Mouse (Mus musculus) myocyte (in vitro differentiated cells): ENCODE measurements around the gene Btbd11. TPM values are rescaled to one million over a fixed set of nuclear protein-coding genes. Genes with fewer than 3 reads are reported as not detected.
A peak's percentile ranks its signal among the peaks of the same experiment; 100 is the strongest.

Experiments
- H3K27me3 ChIP-seq: one replicate; pipeline ENCODE4 v1.6.1; 2011; ENCODE audit not compliant: control insufficient read depth, insufficient read depth, insufficient read length
- H3K36me3 ChIP-seq: one replicate; pipeline ENCODE4 v1.6.1; 2011; ENCODE audit not compliant: control insufficient read depth, insufficient read depth
- H3K4me2 ChIP-seq: one replicate; pipeline ENCODE4 v1.6.1; 2011; ENCODE audit warnings: low read depth, control low read depth
- H3K4me3 ChIP-seq: one replicate; pipeline ENCODE4 v1.5.1; 2011; ENCODE audit warnings: mild to moderate bottlenecking, control low read depth, moderate library complexity
- H3K79me2 ChIP-seq: one replicate; pipeline ENCODE4 v1.6.1; 2011; ENCODE audit not compliant: control insufficient read depth, insufficient read depth
- H3ac ChIP-seq: one replicate; pipeline ENCODE4 v1.6.1; 2011; ENCODE audit not compliant: control insufficient read depth, insufficient read length
- CEBPB ChIP-seq: IDR thresholded peaks from 2 replicates; pipeline ENCODE4 v1.6.1; 2011; ENCODE audit warnings: mild to moderate bottlenecking, moderate library complexity; ENCODE audit not compliant: poor library complexity, insufficient read depth, severe bottlenecking
- E2F4 ChIP-seq: IDR thresholded peaks from one replicate; pipeline ENCODE4 v1.6.1; 2011; ENCODE audit warnings: mild to moderate bottlenecking, control low read depth, moderate library complexity; ENCODE audit not compliant: insufficient read depth
- MAX ChIP-seq: IDR thresholded peaks from one replicate; pipeline ENCODE4 v1.6.1; 2011; ENCODE audit warnings: low read depth, mild to moderate bottlenecking, control low read depth
- MYOD1 ChIP-seq, 3 experiments: IDR thresholded peaks; one replicate each; pipeline ENCODE4 v1.6.1; 2011; ENCODE audit warnings: control low read depth in 2 of 3, low read depth in 2 of 3, mild to moderate bottlenecking in 2 of 3, moderate library complexity in 1 of 3; ENCODE audit not compliant: insufficient read length in 2 of 3, control insufficient read depth in 1 of 3
- MYOG ChIP-seq, 3 experiments: IDR thresholded peaks; one replicate each; pipeline ENCODE4 v1.6.1; 2011; ENCODE audit warnings: control low read depth in 2 of 3, low read depth in 2 of 3, mild to moderate bottlenecking in 2 of 3; ENCODE audit not compliant: insufficient read length in 2 of 3, control insufficient read depth in 1 of 3, insufficient read depth in 1 of 3
- POLR2A ChIP-seq: IDR thresholded peaks from one replicate; pipeline ENCODE4 v1.6.1; 2011; ENCODE audit warnings: low read depth, mild to moderate bottlenecking, control low read depth, moderate library complexity; ENCODE audit not compliant: insufficient read length
- POLR2AphosphoS2 ChIP-seq: IDR thresholded peaks from one replicate; pipeline ENCODE4 v1.6.1; 2011; ENCODE audit warnings: low read depth, control low read depth; ENCODE audit not compliant: insufficient read length
- REST ChIP-seq: IDR thresholded peaks from one replicate; pipeline ENCODE4 v1.6.1; 2011; ENCODE audit warnings: mild to moderate bottlenecking, control low read depth, moderate library complexity; ENCODE audit not compliant: insufficient read depth, insufficient read length
- SRF ChIP-seq: IDR thresholded peaks from one replicate; pipeline ENCODE4 v1.6.1; 2011; ENCODE audit warnings: low read depth; ENCODE audit not compliant: control insufficient read depth, insufficient read length
- TCF12 ChIP-seq: IDR thresholded peaks from one replicate; pipeline ENCODE4 v1.6.1; 2011; ENCODE audit warnings: mild to moderate bottlenecking, control low read depth; ENCODE audit not compliant: poor library complexity, insufficient read depth, severe bottlenecking
- TCF3 ChIP-seq: IDR thresholded peaks from one replicate; pipeline ENCODE4 v1.6.1; 2011; ENCODE audit warnings: low read depth, control low read depth; ENCODE audit not compliant: insufficient read length
- USF1 ChIP-seq: IDR thresholded peaks from one replicate; pipeline ENCODE4 v1.6.1; 2011; ENCODE audit warnings: low read depth, mild to moderate bottlenecking, control low read depth, moderate library complexity
- polyA plus RNA-seq: library from polyadenylated mRNA; unstranded; fragments of >200 nt; fragmentation: generic; extraction: Trizol; gene quantifications from one replicate; pipeline ENCODE4 v1.2.1, GENCODE M21; 2012; ENCODE audit warnings: missing spikeins

Btbd11 gene
- polyA plus RNA-seq, 1 experiment = 6.8 TPM

DNA sequence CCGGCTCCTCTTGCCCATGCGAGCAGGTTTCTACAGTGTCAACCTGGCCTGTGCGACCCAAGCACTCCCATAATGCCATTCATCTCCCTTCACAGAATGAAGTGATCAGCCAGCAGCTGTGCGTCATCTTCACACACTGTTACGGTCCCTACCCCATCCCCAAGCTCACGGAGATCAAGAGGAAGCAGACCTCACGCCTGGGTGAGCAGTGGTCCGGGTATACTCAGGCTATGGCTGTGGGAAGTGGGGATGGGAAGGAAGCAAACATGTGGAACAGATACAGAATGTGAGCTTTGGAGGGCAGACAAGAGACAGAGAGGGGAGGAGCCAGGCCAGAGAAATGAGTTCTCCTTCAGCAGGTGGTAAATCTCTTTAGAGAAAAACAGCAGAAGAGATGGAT is 253.8 kb downstream of the Btbd11 start:
- Histone ChIP-seq H3K4me2 (peak overlapping the region; percentile 57), H3K4me3 (no peak overlapping the region), H3K36me3 (no peaks in the 10 kb centered on the region), H3K79me2 (no peaks in the 10 kb centered on the region), H3ac (no peak overlapping the region), H3K27me3 (no peaks in the 10 kb centered on the region)
- TF ChIP-seq TCF3 (no peak), E2F4 (no peak), MYOD1 (IDR thresholded peaks at IDR 0.05; ENCODE audit: control insufficient read depth in 1 of 3, insufficient read length in 2 of 3, low read depth in 2 of 3) (no peak), USF1 (no peak), SRF (no peak), CEBPB (no peak), POLR2A (no peak), TCF12 (no peak)

DNA sequence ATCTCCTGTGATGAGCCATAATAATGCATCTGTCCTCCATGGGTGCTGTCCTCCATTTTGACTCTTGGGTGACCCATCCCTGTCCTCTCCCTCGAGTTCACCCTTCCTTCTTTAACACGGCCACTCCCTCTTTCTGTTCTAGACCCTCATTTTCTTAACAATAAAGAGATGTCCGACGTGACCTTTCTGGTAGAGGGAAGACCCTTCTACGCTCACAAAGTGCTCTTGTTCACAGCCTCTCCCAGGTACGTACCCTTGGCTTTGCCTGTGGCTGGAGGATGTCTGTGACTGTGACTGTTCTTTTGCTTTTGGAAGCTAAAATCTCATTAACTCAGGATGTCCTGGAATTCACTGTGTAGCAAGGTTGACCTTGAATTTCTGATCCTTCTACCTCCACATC is 258.7 kb downstream of the Btbd11 start:
- Histone ChIP-seq H3K79me2 (no peaks in the 10 kb centered on the region), H3K4me3 (no peak overlapping the region), H3K36me3 (no peaks in the 10 kb centered on the region), H3K4me2 (no peak overlapping the region), H3ac (no peak overlapping the region), H3K27me3 (no peaks in the 10 kb centered on the region)
- TF ChIP-seq MYOD1 (IDR thresholded peaks at IDR 0.05; ENCODE audit: control insufficient read depth in 1 of 3, insufficient read length in 2 of 3, low read depth in 2 of 3) (no peak), USF1 (no peak)

DNA sequence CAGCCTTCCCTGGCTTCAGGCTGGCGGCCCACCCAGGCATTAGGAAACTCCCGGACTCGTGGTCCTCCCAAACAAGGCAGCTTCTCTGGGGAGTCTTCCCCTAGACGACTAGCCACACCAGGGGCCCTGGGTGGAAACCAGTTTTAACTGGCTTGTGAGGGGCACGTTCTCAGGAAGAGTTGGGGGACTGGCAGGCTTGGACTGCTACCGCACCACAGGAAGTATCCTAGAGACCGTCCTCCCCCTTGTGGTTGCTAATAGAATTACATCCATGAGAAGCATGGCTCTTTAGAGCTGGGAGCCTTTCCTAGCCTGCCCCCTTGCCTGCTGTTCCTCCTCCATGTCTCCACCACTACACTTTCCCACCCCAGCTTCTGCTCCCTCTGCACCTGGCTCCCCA is 265.1 kb downstream of the Btbd11 start:
- TF ChIP-seq POLR2A (no peak), CEBPB (no peak), USF1 (no peak), TCF12 (no peak), E2F4 (no peak), SRF (no peak), POLR2AphosphoS2 (no peak), MYOD1 (IDR thresholded peaks at IDR 0.05; ENCODE audit: control insufficient read depth in 1 of 3, insufficient read length in 2 of 3, low read depth in 2 of 3) (no peak), MYOG (IDR thresholded peaks at IDR 0.05; ENCODE audit: control insufficient read depth in 1 of 3, insufficient read depth in 1 of 3, insufficient read length in 2 of 3, low read depth in 2 of 3) (no peak), TCF3 (no peak), REST (no peak), MAX (no peak)
- no peaks in the 10 kb centered on the region for H3K79me2 ChIP-seq
- H3K4me2 ChIP-seq = no peak overlapping the region
- no peak overlapping the region for H3ac ChIP-seq
- H3K27me3 ChIP-seq = no peaks in the 10 kb centered on the region
- no peak overlapping the region for H3K4me3 ChIP-seq
- no peaks in the 10 kb centered on the region for H3K36me3 ChIP-seq

DNA sequence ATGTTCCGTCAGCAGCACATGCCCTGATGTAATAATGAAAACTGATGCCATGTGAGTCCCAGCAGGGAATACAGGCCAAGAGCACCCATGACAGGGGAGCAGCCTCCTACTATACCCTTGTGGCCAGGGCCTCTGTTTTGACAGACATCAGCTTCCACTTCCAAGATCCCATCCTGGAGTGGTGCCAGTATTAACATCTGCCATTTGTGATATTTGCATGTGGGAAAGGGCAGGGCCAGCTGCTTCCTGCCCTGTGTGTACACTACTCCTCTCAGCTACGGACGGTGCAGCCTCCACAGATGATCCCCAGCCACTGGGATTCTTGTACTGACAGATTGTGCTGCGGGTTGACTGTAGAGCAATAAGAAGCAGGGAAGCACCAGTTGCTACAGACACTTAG is 269.3 kb downstream of the Btbd11 start:
- no peak overlapping the region for H3K4me3 ChIP-seq
- H3K27me3 ChIP-seq = no peaks in the 10 kb centered on the region
- H3ac ChIP-seq = no peak overlapping the region
- H3K36me3 ChIP-seq = no peaks in the 10 kb centered on the region
- H3K79me2 ChIP-seq = no peaks in the 10 kb centered on the region
- H3K4me2 ChIP-seq = no peak overlapping the region
- TF ChIP-seq REST (no peak), CEBPB (no peak), MYOD1 (IDR thresholded peaks at IDR 0.05; ENCODE audit: control insufficient read depth in 1 of 3, insufficient read length in 2 of 3, low read depth in 2 of 3) (peak; percentile 51 to 95 (median 92)), POLR2AphosphoS2 (no peak), MYOG (IDR thresholded peaks at IDR 0.05; ENCODE audit: control insufficient read depth in 1 of 3, insufficient read depth in 1 of 3, insufficient read length in 2 of 3, low read depth in 2 of 3) (peak; percentile 60 to 90 (median 78)), POLR2A (no peak), USF1 (no peak), TCF3 (peak; percentile 66), TCF12 (peak; percentile 41)

DNA sequence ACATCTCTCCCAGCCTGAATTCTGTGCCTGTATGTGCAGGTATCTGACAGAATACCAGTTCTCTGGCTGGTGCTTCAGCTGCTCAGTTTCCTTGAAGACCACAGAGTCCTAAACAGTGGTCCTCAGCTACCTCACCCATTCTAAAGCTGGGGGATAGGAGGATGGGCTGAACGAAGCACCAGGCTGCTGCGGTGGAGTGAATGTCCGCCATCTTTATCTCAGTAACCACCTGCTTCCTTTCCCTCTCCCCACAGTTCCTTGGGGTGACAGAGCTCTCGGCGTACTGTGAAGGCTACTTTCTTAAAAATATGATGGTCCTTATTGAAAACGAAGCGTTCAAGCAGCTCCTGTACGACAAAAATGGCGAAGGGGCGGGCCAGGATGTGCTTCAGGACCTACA is 271.3 kb downstream of the Btbd11 start:
- Histone ChIP-seq H3K36me3 (no peaks in the 10 kb centered on the region), H3K4me2 (no peak overlapping the region), H3K27me3 (no peaks in the 10 kb centered on the region), H3K4me3 (no peak overlapping the region), H3ac (no peak overlapping the region), H3K79me2 (no peaks in the 10 kb centered on the region)
- TF ChIP-seq E2F4 (no peak), MYOG (IDR thresholded peaks at IDR 0.05; ENCODE audit: control insufficient read depth in 1 of 3, insufficient read depth in 1 of 3, insufficient read length in 2 of 3, low read depth in 2 of 3) (no peak), USF1 (no peak), POLR2A (no peak), MAX (no peak), MYOD1 (IDR thresholded peaks at IDR 0.05; ENCODE audit: control insufficient read depth in 1 of 3, insufficient read length in 2 of 3, low read depth in 2 of 3) (no peak), REST (no peak), TCF3 (no peak), TCF12 (no peak), POLR2AphosphoS2 (no peak), CEBPB (no peak), SRF (no peak)
